Comparison of ENCODE assay signal across 20 mouse cellular contexts in genomic region chr10:102931445-102931844, GRCm38 (mm10).
"Had no signal": no experiment of that assay in that cellular context is flagged by ENCODE, and none has a peak within 500 bp of the region (broad histone marks: within the 10 kb centered on the region; RNA-seq: fewer than 3 reads in every experiment).

No protein-coding gene starts in this region.

- H3K9ac ChIP-seq: intestine, embryonic 15.5 days; lung, embryonic 15.5 days; midbrain, embryonic 13.5 days; neural tube, embryonic 13.5 days had no signal

- H3K4me3 ChIP-seq: intestine, embryonic 15.5 days; left cerebral cortex, adult 2 months; lung, embryonic 15.5 days; midbrain, embryonic 10.5 days; midbrain, embryonic 13.5 days; myocyte; neural tube, embryonic 13.5 days had no signal

- H3K27me3 ChIP-seq: intestine, embryonic 15.5 days; lung, embryonic 15.5 days; midbrain, embryonic 13.5 days; neural tube, embryonic 13.5 days had no signal

- H3K4me2 ChIP-seq: intestine, embryonic 15.5 days; lung, embryonic 15.5 days; midbrain, embryonic 13.5 days; neural tube, embryonic 13.5 days had no signal

- H3K27ac ChIP-seq: intestine, embryonic 15.5 days; kidney, postnatal 0 days; left cerebral cortex, adult 2 months; lung, embryonic 15.5 days; midbrain, embryonic 10.5 days; midbrain, embryonic 13.5 days; neural tube, embryonic 13.5 days; stomach, postnatal 0 days had no signal

- ATAC-seq: intestine, embryonic 15.5 days; midbrain, embryonic 13.5 days; midbrain, embryonic 16.5 days had no signal

- H3K36me3 ChIP-seq: intestine, embryonic 15.5 days; lung, embryonic 15.5 days; midbrain, embryonic 10.5 days; midbrain, embryonic 13.5 days; neural tube, embryonic 13.5 days had no signal

- H3K4me1 ChIP-seq: intestine, embryonic 15.5 days; lung, embryonic 15.5 days; midbrain, embryonic 10.5 days; midbrain, embryonic 13.5 days; neural tube, embryonic 13.5 days had no signal

- DNase-seq: kidney, adult 18-20 months; kidney, postnatal 25 days; layer of hippocampus, postnatal 36 days; lung, adult 18-20 months; lung, postnatal 10 days; lung, postnatal 36 days; retina, postnatal 1 day; thymus, adult 2 months; thymus, postnatal 14 days; thymus, postnatal 4 days had no signal

- H3K9me3 ChIP-seq: intestine, embryonic 15.5 days; lung, embryonic 15.5 days; midbrain, embryonic 10.5 days; midbrain, embryonic 13.5 days; neural tube, embryonic 13.5 days had no signal
